Mouse (Mus musculus): Measurements from ENCODE around the gene Clk1. TPM values are rescaled to one million over a fixed set of nuclear protein-coding genes. Genes with fewer than 3 reads are reported as not detected.
A peak's percentile ranks its signal among the peaks of the same experiment; 100 is the strongest.

Gene Clk1
- polyA plus RNA-seq, 1 experiment from 2014 or later: 157 TPM

GRCm38 (mm10) chr1:58396179-58396578 lies 27.7 kb downstream of the Clk1 start:
- H3K4me2 ChIP-seq: no peak overlapping the region
- WGBS: 100% methylated on average over 1 of the region's 1 CpGs
- no peak overlapping the region for H3K9ac ChIP-seq (ENCODE audit: low read length)
- ATAC-seq (ENCODE audit: low FRiP score) (no peak), DNase-seq (ENCODE audit: low spot score, missing footprints) (no peak)
- no peaks in the 10 kb centered on the region for H3K9me3 ChIP-seq (ENCODE audit: control insufficient read depth, low read length)
- H3K4me3 ChIP-seq (ENCODE audit: low read depth, low read length): no peak overlapping the region
- H3K4me1 ChIP-seq (ENCODE audit: control insufficient read depth, insufficient read depth, low read length): peaks cover 14% of the 10 kb centered on the region
- H3K36me3 ChIP-seq (ENCODE audit: control insufficient read depth, insufficient read depth, low read length): peaks cover 24% of the 10 kb centered on the region
- no peaks in the 10 kb centered on the region for H3K27me3 ChIP-seq (ENCODE audit: control insufficient read depth, insufficient read depth, low read length)
- no peak overlapping the region for H3K27ac ChIP-seq (ENCODE audit: low read depth, low read length)

DNA sequence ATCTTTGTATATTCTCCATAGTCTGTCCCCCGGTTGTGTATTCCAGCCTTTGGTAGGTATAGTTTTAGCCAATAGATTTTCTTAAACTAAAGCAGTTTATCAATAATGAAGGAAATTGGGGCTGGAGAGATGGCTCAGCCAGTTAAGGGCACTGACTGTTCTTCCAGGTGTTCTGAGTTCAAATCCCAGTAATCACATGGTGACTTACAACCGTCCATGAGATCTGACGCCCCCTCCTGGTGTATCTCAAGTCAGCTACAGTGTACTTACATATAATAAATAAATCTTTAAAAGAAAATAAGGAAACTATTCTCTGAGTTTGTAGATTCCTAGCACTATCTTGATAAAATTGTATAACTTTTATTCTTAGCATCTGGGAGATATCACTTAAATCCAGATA lies 28.5 kb downstream of the Clk1 start:
- Histone ChIP-seq H3K4me1 (ENCODE audit: control insufficient read depth, insufficient read depth, low read length) (peaks cover 14% of the 10 kb centered on the region), H3K9me3 (ENCODE audit: control insufficient read depth, low read length) (no peaks in the 10 kb centered on the region), H3K4me2 (no peak overlapping the region), H3K27ac (ENCODE audit: low read depth, low read length) (no peak overlapping the region), H3K36me3 (ENCODE audit: control insufficient read depth, insufficient read depth, low read length) (peaks cover 18% of the 10 kb centered on the region), H3K4me3 (ENCODE audit: low read depth, low read length) (no peak overlapping the region), H3K27me3 (ENCODE audit: control insufficient read depth, insufficient read depth, low read length) (no peaks in the 10 kb centered on the region), H3K9ac (ENCODE audit: low read length) (no peak overlapping the region)
- DNase-seq (ENCODE audit: low spot score, missing footprints) (no peak), ATAC-seq (ENCODE audit: low FRiP score) (no peak)
- 93% methylated on average over 3 of the region's 3 CpGs for WGBS

- H3K36me3 ChIP-seq (ENCODE audit: control insufficient read depth, insufficient read depth, low read length): peaks cover 10% of the 10 kb centered on the region
- H3K27ac ChIP-seq (ENCODE audit: low read depth, low read length): peak overlapping the region; percentile 95
- no peaks in the 10 kb centered on the region for H3K9me3 ChIP-seq (ENCODE audit: control insufficient read depth, low read length)
- DNase-seq (ENCODE audit: low spot score, missing footprints) (peak; percentile 92), ATAC-seq (ENCODE audit: low FRiP score) (peak; percentile 70)
- peaks cover 14% of the 10 kb centered on the region for H3K4me1 ChIP-seq (ENCODE audit: control insufficient read depth, insufficient read depth, low read length)
- under 1% methylated on average over 74 of the region's 90 CpGs for WGBS
- no peaks in the 10 kb centered on the region for H3K27me3 ChIP-seq (ENCODE audit: control insufficient read depth, insufficient read depth, low read length)
- H3K4me2 ChIP-seq: peak overlapping the region; percentile 80
- peak overlapping the region; percentile 86 for H3K4me3 ChIP-seq (ENCODE audit: low read depth, low read length)
- H3K9ac ChIP-seq (ENCODE audit: low read length): peak overlapping the region; percentile 92
Measured at GRCm38 (mm10) chr1:58393284-58394195, 30.3 kb downstream of the Clk1 start.

DNA sequence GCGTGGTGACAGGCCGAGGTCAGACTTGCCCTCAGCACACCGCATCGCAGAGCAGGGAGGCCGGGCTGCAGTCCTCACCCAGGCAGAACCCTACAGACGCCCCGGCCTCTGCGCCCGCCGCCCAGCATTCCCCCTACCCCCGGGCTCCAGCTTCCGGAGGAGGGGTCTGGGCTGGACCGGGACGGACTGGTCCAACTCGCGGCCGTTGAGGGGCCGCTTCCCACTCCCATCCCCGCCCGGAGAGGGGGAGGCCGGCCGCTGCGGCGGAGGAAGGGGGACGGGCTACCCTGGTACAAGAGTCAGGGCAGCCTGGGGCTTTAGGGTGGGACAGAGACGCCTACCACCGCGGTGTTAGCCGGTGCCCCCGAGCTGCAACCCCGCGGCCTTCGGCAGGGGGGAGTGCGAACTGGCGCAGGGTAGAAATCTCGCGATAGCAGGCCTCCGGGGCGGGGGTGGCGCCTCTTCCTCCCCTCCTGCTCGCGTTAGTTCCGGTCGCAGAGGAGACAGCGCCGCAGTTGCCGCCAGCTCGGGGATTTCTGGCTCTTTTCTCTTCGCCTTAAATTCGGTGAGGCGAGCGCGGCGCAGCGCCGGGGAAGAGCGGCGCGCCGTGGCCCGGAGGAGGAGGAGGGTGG lies 31.1 kb downstream of the Clk1 start, which contains the start of gene Bzw1:
TSS of gene Bzw1 (plus strand) at position 247 of the 632 bp plus-strand sequence.
- ATAC-seq (ENCODE audit: low FRiP score) (peak; percentile 98), DNase-seq (ENCODE audit: low spot score, missing footprints) (peak; percentile 99)
- Histone ChIP-seq H3K36me3 (ENCODE audit: control insufficient read depth, insufficient read depth, low read length) (peaks cover 10% of the 10 kb centered on the region), H3K27ac (ENCODE audit: low read depth, low read length) (peak within 1 kb of the TSS; percentile 95), H3K4me3 (ENCODE audit: low read depth, low read length) (peak within 1 kb of the TSS; percentile 86), H3K4me1 (ENCODE audit: control insufficient read depth, insufficient read depth, low read length) (peaks cover 14% of the 10 kb centered on the region), H3K9ac (ENCODE audit: low read length) (peak within 1 kb of the TSS; percentile 92), H3K4me2 (peak within 1 kb of the TSS; percentile 80), H3K27me3 (ENCODE audit: control insufficient read depth, insufficient read depth, low read length) (no peaks in the 10 kb centered on the region), H3K9me3 (ENCODE audit: control insufficient read depth, low read length) (no peaks in the 10 kb centered on the region)
- WGBS: 0% methylated on average over 50 of the region's 61 CpGs

- ATAC-seq (ENCODE audit: low FRiP score) (no peak; the same call in 1 of the 2 replicates), DNase-seq (ENCODE audit: low spot score, missing footprints) (no peak)
- Histone ChIP-seq H3K27me3 (ENCODE audit: control insufficient read depth, insufficient read depth, low read length) (no peaks in the 10 kb centered on the region), H3K9me3 (ENCODE audit: control insufficient read depth, low read length) (no peaks in the 10 kb centered on the region), H3K4me1 (ENCODE audit: control insufficient read depth, insufficient read depth, low read length) (peaks cover 14% of the 10 kb centered on the region), H3K27ac (ENCODE audit: low read depth, low read length) (peak overlapping the region; percentile 95), H3K36me3 (ENCODE audit: control insufficient read depth, insufficient read depth, low read length) (peaks cover 9% of the 10 kb centered on the region), H3K9ac (ENCODE audit: low read length) (peak overlapping the region; percentile 92), H3K4me2 (peak overlapping the region; percentile 75), H3K4me3 (ENCODE audit: low read depth, low read length) (peak overlapping the region; percentile 86)
- under 1% methylated on average over 16 of the region's 16 CpGs for WGBS
Measured at GRCm38 (mm10) chr1:58392268-58392651, 31.6 kb downstream of the Clk1 start.

- WGBS: 47% methylated on average over 19 of the region's 19 CpGs
- Histone ChIP-seq H3K9ac (ENCODE audit: low read length) (peak overlapping the region; percentile 92), H3K4me3 (ENCODE audit: low read depth, low read length) (peak overlapping the region; percentile 86), H3K27ac (ENCODE audit: low read depth, low read length) (no peak overlapping the region), H3K36me3 (ENCODE audit: control insufficient read depth, insufficient read depth, low read length) (peaks cover 4% of the 10 kb centered on the region), H3K4me1 (ENCODE audit: control insufficient read depth, insufficient read depth, low read length) (peaks cover 14% of the 10 kb centered on the region), H3K9me3 (ENCODE audit: control insufficient read depth, low read length) (no peaks in the 10 kb centered on the region), H3K27me3 (ENCODE audit: control insufficient read depth, insufficient read depth, low read length) (no peaks in the 10 kb centered on the region), H3K4me2 (peak overlapping the region; percentile 75)
- ATAC-seq (ENCODE audit: low FRiP score): no peak
- peak; percentile 91 for DNase-seq (ENCODE audit: low spot score, missing footprints)
Measured at GRCm38 (mm10) chr1:58391421-58392267, 32.2 kb downstream of the Clk1 start.

DNA sequence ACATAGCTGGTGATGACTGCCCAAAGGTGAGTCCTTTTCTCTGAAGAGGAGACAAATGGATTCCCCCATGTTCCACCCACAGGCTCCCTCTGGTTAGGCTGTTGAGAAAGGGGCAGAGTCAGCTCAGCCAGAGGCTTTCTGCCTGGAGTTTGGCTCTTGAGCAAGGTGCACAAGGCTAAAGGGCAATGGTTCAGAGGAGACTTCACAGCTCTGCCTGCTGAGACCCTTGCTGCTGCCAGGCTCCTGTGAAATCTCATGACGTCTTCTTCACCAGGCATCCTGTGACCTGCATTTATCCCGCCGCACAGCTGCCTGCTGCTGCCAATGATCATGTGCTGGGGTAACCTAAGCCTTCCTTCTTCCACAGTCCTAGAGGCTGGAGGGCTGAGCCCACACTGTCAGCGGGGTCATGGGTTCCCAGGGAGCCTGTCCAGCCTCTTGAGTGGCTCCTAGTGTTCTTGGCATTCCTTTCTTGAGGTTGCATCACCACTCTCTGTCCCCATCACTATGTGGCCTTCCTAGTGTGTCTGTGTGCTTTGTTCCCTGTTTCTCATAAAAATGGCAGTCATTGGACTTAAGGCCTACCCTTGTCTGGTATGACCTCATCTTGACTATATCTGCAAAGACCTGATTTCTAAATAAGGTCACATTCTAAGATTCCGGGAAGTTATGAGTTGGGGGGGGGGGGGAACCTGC lies 41.1 kb downstream of the Clk1 start:
- no peak overlapping the region for H3K4me2 ChIP-seq
- 79% methylated on average over 5 of the region's 5 CpGs for WGBS
- H3K27ac ChIP-seq (ENCODE audit: low read depth, low read length): no peak overlapping the region
- H3K36me3 ChIP-seq (ENCODE audit: control insufficient read depth, insufficient read depth, low read length): no peaks in the 10 kb centered on the region
- H3K27me3 ChIP-seq (ENCODE audit: control insufficient read depth, insufficient read depth, low read length): no peaks in the 10 kb centered on the region
- no peak for DNase-seq (ENCODE audit: low spot score, missing footprints)
- no peak overlapping the region for H3K9ac ChIP-seq (ENCODE audit: low read length)
- H3K4me3 ChIP-seq (ENCODE audit: low read depth, low read length): no peak overlapping the region
- no peaks in the 10 kb centered on the region for H3K9me3 ChIP-seq (ENCODE audit: control insufficient read depth, low read length)
- ATAC-seq (ENCODE audit: low FRiP score): no peak
- H3K4me1 ChIP-seq (ENCODE audit: control insufficient read depth, insufficient read depth, low read length): no peaks in the 10 kb centered on the region

- Histone ChIP-seq H3K9me3 (ENCODE audit: control insufficient read depth, low read length) (no peaks in the 10 kb centered on the region), H3K4me3 (ENCODE audit: low read depth, low read length) (no peak overlapping the region), H3K27ac (ENCODE audit: low read depth, low read length) (no peak overlapping the region), H3K4me1 (ENCODE audit: control insufficient read depth, insufficient read depth, low read length) (no peaks in the 10 kb centered on the region), H3K27me3 (ENCODE audit: control insufficient read depth, insufficient read depth, low read length) (no peaks in the 10 kb centered on the region), H3K36me3 (ENCODE audit: control insufficient read depth, insufficient read depth, low read length) (no peaks in the 10 kb centered on the region), H3K4me2 (no peak overlapping the region), H3K9ac (ENCODE audit: low read length) (no peak overlapping the region)
- ATAC-seq (ENCODE audit: low FRiP score) (no peak), DNase-seq (ENCODE audit: low spot score, missing footprints) (no peak)
- WGBS: 78% methylated on average over 3 of the region's 3 CpGs
Measured at GRCm38 (mm10) chr1:58375574-58376147, 48.2 kb downstream of the Clk1 start.

Data from midbrain, embryonic 11.5 days (tissue).